Mouse (Mus musculus): ENCODE data around the gene Foxc2.

- no peak for TF ChIP-seq CTCF (IDR thresholded peaks at IDR 0.05; ENCODE audit: control insufficient read depth, insufficient read depth, low read length)
- TF ChIP-seq POLR2A (IDR thresholded peaks at IDR 0.05; ENCODE audit: borderline replicate concordance, control insufficient read depth, low read depth, low read length), result no peak
Observed at GRCm38 (mm10) chr8:121088871-121089630, 26.9 kb upstream of the Foxc2 start.

Measured in bone marrow, adult 2 months (tissue).